Mouse (Mus musculus) myocyte (in vitro differentiated cells): ENCODE measurements at regions not wholly inside any gene's neighbourhood (a gene's known extent, or its start where the extent isn't known, plus 50 kb on each side); places are given as distances from the start of the nearest gene placed in this dataset.

Source experiments
- CEBPB ChIP-seq: IDR thresholded peaks from 2 replicates; pipeline ENCODE4 v1.6.1; 2011; ENCODE audit warnings: mild to moderate bottlenecking, moderate library complexity; ENCODE audit not compliant: poor library complexity, insufficient read depth, severe bottlenecking
- E2F4 ChIP-seq: IDR thresholded peaks from one replicate; pipeline ENCODE4 v1.6.1; 2011; ENCODE audit warnings: mild to moderate bottlenecking, control low read depth, moderate library complexity; ENCODE audit not compliant: insufficient read depth
- MAX ChIP-seq: IDR thresholded peaks from one replicate; pipeline ENCODE4 v1.6.1; 2011; ENCODE audit warnings: low read depth, mild to moderate bottlenecking, control low read depth
- MYOG ChIP-seq, 3 experiments: IDR thresholded peaks; one replicate each; pipeline ENCODE4 v1.6.1; 2011; ENCODE audit warnings: control low read depth in 2 of 3, low read depth in 2 of 3, mild to moderate bottlenecking in 2 of 3; ENCODE audit not compliant: insufficient read length in 2 of 3, control insufficient read depth in 1 of 3, insufficient read depth in 1 of 3
- POLR2A ChIP-seq: IDR thresholded peaks from one replicate; pipeline ENCODE4 v1.6.1; 2011; ENCODE audit warnings: low read depth, mild to moderate bottlenecking, control low read depth, moderate library complexity; ENCODE audit not compliant: insufficient read length
- POLR2AphosphoS2 ChIP-seq: IDR thresholded peaks from one replicate; pipeline ENCODE4 v1.6.1; 2011; ENCODE audit warnings: low read depth, control low read depth; ENCODE audit not compliant: insufficient read length
- TCF12 ChIP-seq: IDR thresholded peaks from one replicate; pipeline ENCODE4 v1.6.1; 2011; ENCODE audit warnings: mild to moderate bottlenecking, control low read depth; ENCODE audit not compliant: poor library complexity, insufficient read depth, severe bottlenecking
- TCF3 ChIP-seq: IDR thresholded peaks from one replicate; pipeline ENCODE4 v1.6.1; 2011; ENCODE audit warnings: low read depth, control low read depth; ENCODE audit not compliant: insufficient read length

GRCm38 (mm10) chr1:168675741-168676140 is 243.7 kb upstream of the Pbx1 start:
- TF ChIP-seq CEBPB (no peak), MYOG (IDR thresholded peaks at IDR 0.05; ENCODE audit: control insufficient read depth in 1 of 3, insufficient read depth in 1 of 3, insufficient read length in 2 of 3, low read depth in 2 of 3) (no peak), POLR2A (no peak), MAX (no peak), TCF12 (no peak), E2F4 (no peak), POLR2AphosphoS2 (no peak), TCF3 (no peak)
